Mouse (Mus musculus): Measurements from ENCODE around the gene Cecr2.

Gene Cecr2

DNA sequence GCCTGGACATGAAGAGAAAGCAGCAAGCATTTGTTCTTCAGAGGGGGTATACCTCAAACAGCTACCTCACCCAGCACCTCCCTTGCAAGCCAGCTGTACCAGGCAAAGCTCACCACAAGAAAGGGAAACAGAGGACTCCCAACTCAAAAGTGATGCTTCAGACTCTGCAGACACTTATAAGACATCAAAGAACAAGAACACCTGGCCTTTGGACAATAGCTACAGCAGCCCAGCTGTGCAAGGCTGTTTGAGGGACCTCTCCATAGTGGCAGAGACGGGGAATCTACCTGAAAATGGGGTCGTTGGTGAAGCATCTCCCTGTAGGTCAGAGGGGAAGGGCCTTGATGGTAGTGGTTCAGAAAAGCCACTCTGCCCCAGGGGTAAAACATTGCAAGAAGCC is 95.0 kb downstream of the Cecr2 start:
- in situ Hi-C loops (cut with MboI; ENCODE audit: unreplicated experiment in 2 of 2), result loop anchor here in 1 of 2 experiments (5.0 to 25.0 kb wide), 2 partner anchors 369 to 799 kb away; no protein-coding TSS in a partner anchor

- in situ Hi-C loops (cut with MboI; ENCODE audit: unreplicated experiment in 2 of 2), result loop anchor here in 1 of 2 experiments (25.0 kb wide), 1 partner anchor 808 kb away; no protein-coding TSS in a partner anchor
Measured at GRCm38 (mm10) chr6:120769972-120770371, 103.8 kb downstream of the Cecr2 start.

- in situ Hi-C loops (cut with MboI; ENCODE audit: unreplicated experiment in 2 of 2), result loop anchor here in 1 of 2 experiments (25.0 kb wide), 1 partner anchor 809 kb away; no protein-coding TSS in a partner anchor
Measured at GRCm38 (mm10) chr6:120771366-120771765, 105.2 kb downstream of the Cecr2 start.

GRCm38 (mm10) chr6:120772025-120772424 is 105.9 kb downstream of the Cecr2 start:
- in situ Hi-C loops (cut with MboI; ENCODE audit: unreplicated experiment in 2 of 2), result loop anchor here in 1 of 2 experiments (25.0 kb wide), 1 partner anchor 810 kb away; no protein-coding TSS in a partner anchor

DNA sequence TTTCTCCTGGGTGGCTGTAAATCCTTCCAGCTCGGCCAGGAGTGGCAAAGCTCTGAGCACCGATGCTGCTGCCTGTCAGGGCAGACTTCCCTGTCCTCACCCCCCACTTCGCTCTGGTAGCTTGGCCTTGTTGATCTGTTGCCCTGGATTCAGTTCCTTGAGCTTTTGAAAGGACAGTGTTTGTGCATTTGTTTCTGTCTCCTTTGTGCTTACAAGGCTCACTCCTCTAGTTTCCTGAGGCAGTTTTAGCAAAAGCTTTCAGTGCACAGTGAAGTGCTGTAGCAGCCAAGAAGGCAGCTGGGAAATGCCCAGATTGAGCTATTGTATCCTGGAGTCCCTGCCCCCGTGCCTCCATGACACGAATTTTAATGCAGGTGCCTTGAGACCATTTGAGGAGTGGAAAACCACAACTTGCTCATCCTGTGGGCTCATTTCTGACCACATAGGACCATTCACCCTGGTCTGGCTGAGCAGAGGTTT is 107.0 kb downstream of the Cecr2 start, which contains the start of gene Slc25a18:
Slc25a18 (plus strand) TSS at position 430 of the 480 bp plus-strand sequence.
- in situ Hi-C loops (cut with MboI; ENCODE audit: unreplicated experiment in 2 of 2), result loop anchor here in 1 of 2 experiments (25.0 kb wide), 1 partner anchor 811 kb away; no protein-coding TSS in a partner anchor

- in situ Hi-C loops (cut with MboI; ENCODE audit: unreplicated experiment in 2 of 2), result loop anchor here in 1 of 2 experiments (25.0 kb wide), 1 partner anchor 811 kb away; no protein-coding TSS in a partner anchor
Measured at GRCm38 (mm10) chr6:120773763-120774162, 107.6 kb downstream of the Cecr2 start.

GRCm38 (mm10) chr6:120776286-120776685 is 110.1 kb downstream of the Cecr2 start:
- in situ Hi-C loops (cut with MboI; ENCODE audit: unreplicated experiment in 2 of 2), result loop anchor here in 1 of 2 experiments (25.0 kb wide), 1 partner anchor 761 kb away; no protein-coding TSS in a partner anchor

- in situ Hi-C loops (cut with MboI; ENCODE audit: unreplicated experiment in 2 of 2), result loop anchor here in 1 of 2 experiments (25.0 kb wide), 1 partner anchor 760 kb away; no protein-coding TSS in a partner anchor
Measured at GRCm38 (mm10) chr6:120777533-120777932, 111.4 kb downstream of the Cecr2 start.

- in situ Hi-C loops (cut with MboI; ENCODE audit: unreplicated experiment in 2 of 2), result loop anchor here in 1 of 2 experiments (25.0 kb wide), 1 partner anchor 759 kb away; no protein-coding TSS in a partner anchor
Measured at GRCm38 (mm10) chr6:120778226-120778625, 112.1 kb downstream of the Cecr2 start.

DNA sequence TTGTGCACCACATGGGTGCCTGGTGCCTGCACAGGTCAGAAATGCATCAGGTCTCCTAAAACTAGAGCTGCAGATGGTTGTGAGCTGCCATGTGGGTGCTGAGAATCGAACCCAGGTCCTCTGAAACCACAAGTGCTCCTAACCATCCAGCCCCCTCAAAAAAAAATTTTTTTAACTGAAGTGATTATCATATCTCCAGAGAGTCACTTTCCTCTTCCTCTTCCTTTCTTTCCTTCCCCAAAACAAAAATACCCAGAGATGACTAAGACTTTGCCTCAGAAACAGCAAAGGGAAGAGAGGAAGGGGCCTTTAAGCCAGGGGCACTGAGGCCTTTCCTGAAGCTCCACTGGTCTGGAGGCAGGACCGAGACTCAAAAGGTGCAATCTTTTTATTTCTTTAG is 116.8 kb downstream of the Cecr2 start:
- in situ Hi-C loops (cut with MboI; ENCODE audit: unreplicated experiment in 2 of 2), result loop anchor here in 1 of 2 experiments (25.0 kb wide), 1 partner anchor 754 kb away; no protein-coding TSS in a partner anchor

- in situ Hi-C loops (cut with MboI; ENCODE audit: unreplicated experiment in 2 of 2), result loop anchor here in 1 of 2 experiments (25.0 kb wide), 1 partner anchor 753 kb away; no protein-coding TSS in a partner anchor
Measured at GRCm38 (mm10) chr6:120784351-120784750, 118.2 kb downstream of the Cecr2 start.

DNA sequence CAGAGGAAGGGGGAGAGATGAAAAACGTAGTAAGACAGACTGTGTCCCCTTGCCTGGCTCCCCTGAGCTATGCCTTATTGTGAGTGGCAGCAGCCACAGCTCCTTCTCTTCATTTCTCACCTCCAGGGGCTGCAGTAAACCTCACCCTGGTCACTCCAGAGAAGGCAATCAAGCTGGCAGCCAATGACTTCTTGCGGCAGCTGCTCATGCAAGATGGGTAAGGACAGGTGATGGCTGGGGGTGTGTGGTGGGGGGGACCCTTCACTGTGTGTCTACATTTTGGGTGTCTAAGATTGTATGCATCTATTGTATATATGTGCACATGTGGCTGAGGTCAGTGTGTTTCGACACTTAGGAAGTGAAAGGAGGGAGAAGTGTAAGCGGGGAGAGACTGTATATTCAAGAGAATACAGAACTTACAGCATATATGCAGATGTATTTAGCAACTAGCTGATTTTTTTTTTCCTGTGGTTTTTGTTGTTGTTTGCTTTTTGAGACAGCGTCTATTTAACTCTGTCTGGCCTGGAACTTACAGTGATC is 122.0 kb downstream of the Cecr2 start:
- in situ Hi-C loops (cut with MboI; ENCODE audit: unreplicated experiment in 2 of 2), result loop anchor here in 1 of 2 experiments (25.0 kb wide), 1 partner anchor 749 kb away; no protein-coding TSS in a partner anchor

GRCm38 (mm10) chr6:120788904-120789303 is 122.7 kb downstream of the Cecr2 start:
- in situ Hi-C loops (cut with MboI; ENCODE audit: unreplicated experiment in 2 of 2), result loop anchor here in 1 of 2 experiments (25.0 kb wide), 1 partner anchor 748 kb away; no protein-coding TSS in a partner anchor

DNA sequence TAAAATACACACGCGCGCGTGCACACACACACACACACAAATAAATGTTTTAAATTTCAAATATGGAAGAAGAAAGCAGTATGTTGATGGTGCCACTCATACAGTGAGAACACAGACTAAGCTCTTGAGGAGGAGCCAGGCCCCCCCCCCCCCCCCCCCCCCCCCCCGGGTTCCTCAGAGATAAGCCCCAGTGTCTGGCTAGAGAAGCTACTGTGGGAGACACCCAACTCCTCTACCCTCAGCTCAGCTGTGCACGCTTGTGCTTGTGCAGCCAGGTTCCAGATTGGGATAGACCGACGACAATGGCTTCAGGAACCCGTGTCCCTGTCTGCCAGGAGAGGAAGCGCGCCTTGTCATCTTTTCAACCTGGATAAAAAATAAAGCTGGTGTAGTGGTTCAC is 124.0 kb downstream of the Cecr2 start:
- in situ Hi-C loops (cut with MboI; ENCODE audit: unreplicated experiment in 2 of 2), result loop anchor here in 1 of 2 experiments (25.0 kb wide), 1 partner anchor 747 kb away; no protein-coding TSS in a partner anchor

DNA sequence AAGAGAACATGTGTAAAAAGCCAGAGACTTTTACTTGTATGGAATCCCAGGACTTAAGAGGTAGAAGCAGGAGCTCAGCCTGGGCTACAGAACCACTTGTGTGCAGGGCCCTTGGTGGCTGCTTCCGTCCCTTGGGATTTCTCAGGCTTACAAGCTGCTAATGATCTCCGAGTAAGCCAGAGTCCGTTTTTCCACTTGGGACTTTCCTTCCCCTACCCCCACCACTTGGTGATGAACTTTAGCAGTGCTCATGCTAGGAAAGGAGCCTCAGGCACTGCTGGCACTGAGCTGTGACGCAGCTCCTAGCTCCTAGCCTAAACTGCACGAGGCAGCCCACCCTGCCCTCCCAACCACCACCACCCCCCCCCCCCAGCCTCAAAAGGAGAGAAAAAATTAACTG is 124.5 kb downstream of the Cecr2 start:
- in situ Hi-C loops (cut with MboI; ENCODE audit: unreplicated experiment in 2 of 2), result loop anchor here in 1 of 2 experiments (25.0 kb wide), 1 partner anchor 747 kb away; no protein-coding TSS in a partner anchor

DNA sequence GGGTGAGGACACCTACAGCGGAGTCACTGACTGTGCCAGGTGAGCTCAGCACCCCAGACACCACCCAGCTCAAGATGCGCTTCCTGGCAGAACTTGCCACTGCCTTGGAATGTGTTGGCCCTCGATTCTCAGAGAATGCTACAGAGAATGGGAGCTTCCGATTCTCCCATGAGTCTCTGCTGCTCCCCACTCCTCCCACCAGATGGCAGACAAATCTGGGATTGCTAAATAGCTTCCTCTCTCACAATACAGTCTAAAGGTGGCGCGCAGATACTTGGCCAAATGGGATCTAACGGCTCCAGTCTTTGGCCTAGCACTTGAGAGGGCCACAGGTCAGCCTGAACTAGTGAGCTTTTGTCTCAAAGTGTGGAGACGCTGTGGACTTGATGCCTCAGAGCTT is 126.8 kb downstream of the Cecr2 start:
- in situ Hi-C loops (cut with MboI; ENCODE audit: unreplicated experiment in 2 of 2), result loop anchor here in 1 of 2 experiments (25.0 kb wide), 1 partner anchor 744 kb away; no protein-coding TSS in a partner anchor

DNA sequence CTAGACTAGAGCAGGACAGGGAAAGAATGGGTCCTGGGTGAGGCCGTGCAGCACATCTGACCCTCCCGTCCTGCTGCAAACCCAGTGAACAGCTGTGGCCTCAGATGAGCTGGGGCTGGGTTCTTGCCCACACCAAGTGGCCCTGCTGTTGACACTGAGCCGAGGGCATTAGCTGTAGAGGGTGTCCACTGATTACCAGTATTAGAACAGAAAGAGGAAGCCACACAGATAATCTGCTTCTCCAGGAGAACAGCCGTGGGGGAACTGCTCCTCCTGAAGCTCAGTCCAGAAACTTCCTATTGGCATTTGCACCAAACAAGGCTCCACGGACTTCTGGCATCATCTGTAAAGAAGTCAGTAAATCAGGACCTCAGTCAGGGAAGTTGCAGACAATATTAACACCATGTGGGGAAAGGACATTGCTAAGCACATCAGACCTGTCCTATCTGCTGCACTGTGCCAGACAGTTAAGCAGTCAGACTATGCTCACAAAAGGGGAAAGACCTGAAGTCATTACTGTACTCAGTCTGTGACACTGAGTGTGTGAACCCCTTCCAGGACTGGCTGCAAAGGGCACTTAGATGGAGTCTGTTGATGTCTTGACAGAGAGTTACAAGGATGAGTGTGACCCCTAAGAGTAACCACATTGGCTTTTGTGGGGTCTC is 129.4 kb downstream of the Cecr2 start:
- in situ Hi-C loops (cut with MboI; ENCODE audit: unreplicated experiment in 2 of 2), result loop anchor here in 1 of 2 experiments (25.0 kb wide), 1 partner anchor 742 kb away; no protein-coding TSS in a partner anchor

GRCm38 (mm10) chr6:120796111-120796510 is 129.9 kb downstream of the Cecr2 start:
- in situ Hi-C loops (cut with MboI; ENCODE audit: unreplicated experiment in 2 of 2), result loop anchor here in 1 of 2 experiments (25.0 kb wide), 1 partner anchor 741 kb away; no protein-coding TSS in a partner anchor

DNA sequence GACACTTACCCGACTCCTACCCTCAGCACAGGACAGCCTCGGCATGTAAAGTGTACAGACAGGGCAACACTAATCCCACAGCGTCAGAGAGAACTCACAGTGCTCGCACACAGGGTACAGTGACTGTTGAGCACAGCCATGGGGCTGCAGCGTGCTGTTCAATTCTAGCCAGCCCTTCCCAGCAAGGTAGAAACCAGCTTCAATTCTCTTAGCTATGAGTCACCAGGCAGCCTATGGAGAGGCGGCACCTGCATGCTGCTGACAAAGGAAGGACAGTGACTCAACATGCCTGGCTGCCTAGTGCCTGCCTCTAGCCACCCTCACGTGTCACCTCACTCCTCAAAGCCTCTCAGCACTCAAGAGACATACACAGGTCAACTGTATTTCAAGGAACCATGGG is 131.8 kb downstream of the Cecr2 start:
- in situ Hi-C loops (cut with MboI; ENCODE audit: unreplicated experiment in 2 of 2), result loop anchor here in 1 of 2 experiments (25.0 kb wide), 1 partner anchor 739 kb away; no protein-coding TSS in a partner anchor

GRCm38 (mm10) chr6:120798905-120799304 is 132.7 kb downstream of the Cecr2 start:
- in situ Hi-C loops (cut with MboI; ENCODE audit: unreplicated experiment in 2 of 2), result loop anchor here in 1 of 2 experiments (25.0 kb wide), 1 partner anchor 738 kb away; no protein-coding TSS in a partner anchor
